Mouse (Mus musculus): ENCODE measurements around the gene 4930558K02Rik. TPM values are rescaled to one million over a fixed set of nuclear protein-coding genes. Genes with fewer than 3 reads are reported as not detected.
A peak's percentile ranks its signal among the peaks of the same experiment; 100 is the strongest.

4930558K02Rik gene
- total and polyA plus RNA-seq, 3 experiments, result not detected

DNA sequence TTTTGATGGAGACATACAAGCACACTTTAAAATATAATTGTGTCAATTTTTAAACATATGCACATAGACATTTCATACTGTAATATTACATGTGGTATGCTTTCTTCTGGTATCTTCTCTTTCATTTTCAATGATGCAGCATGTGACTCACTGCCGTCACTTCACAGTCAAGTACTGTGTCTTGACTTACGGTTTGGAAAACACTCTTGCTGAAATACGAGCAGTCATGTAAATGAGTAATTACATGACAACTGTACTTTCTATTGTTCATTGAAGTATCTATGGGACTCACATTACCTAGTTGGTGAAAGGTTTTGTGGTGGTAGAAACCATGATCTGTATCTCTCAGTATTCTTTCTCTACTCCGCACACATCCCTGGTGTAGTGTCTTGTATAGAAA, 72.3 kb downstream of the 4930558K02Rik start:
- H3K27me3 ChIP-seq (replicated peaks), result no peaks in the 10 kb centered on the region
- H3K4me2 ChIP-seq (ENCODE audit: insufficient read depth, low read depth, poor library complexity, severe bottlenecking), result peak overlapping the region; percentile 67; the same call in 1 of the 2 replicates
- peaks cover 14 to 62% of the 10 kb centered on the region in 2 experiments; a peak in 3 of 4 replicates for H3K4me1 ChIP-seq (ENCODE audit: control insufficient read depth in 1 of 2, insufficient read depth in 2 of 2)
- DNase-seq (ENCODE audit: extremely low read depth), result no peak
- peak overlapping the region; percentile 41; the same call in 1 of the 2 replicates for H3K27ac ChIP-seq (ENCODE audit: insufficient read depth, low read depth)
- H3K79me2 ChIP-seq (replicated peaks; ENCODE audit: control insufficient read depth, extremely low read depth, insufficient read depth, poor library complexity, severe bottlenecking), result no peaks in the 10 kb centered on the region
- H3K4me3 ChIP-seq (replicated peaks in 1 of 3; ENCODE audit: low read depth in 2 of 3, low read length in 2 of 3, poor library complexity in 1 of 3), result no peak overlapping the region
- dilution Hi-C loops (cut with MboI; ENCODE audit: extremely low pct_ligation_motif_present, extremely low pct_unique_long_range_greater_than_20kb, low sequenced_read_pairs), result no loop called here
- H3K9me3 ChIP-seq (replicated peaks; ENCODE audit: low read length), result peaks cover 7% of the 10 kb centered on the region
- in situ Hi-C loops (cut with MboI; ENCODE audit: low pct_ligation_motif_present, low pct_unique_long_range_greater_than_20kb, low sequenced_read_pairs), result no loop called here
- TF ChIP-seq USF1 (IDR thresholded peaks at IDR 0.05; ENCODE audit: low read depth, low read length) (peak; percentile 59), IRF4 (IDR thresholded peaks at IDR 0.05; ENCODE audit: low read depth, low read length) (peak; percentile 71), MAX (IDR thresholded peaks at IDR 0.05; ENCODE audit: low read length) (peak; percentile 81), JUND (conservative IDR thresholded peaks at IDR 0.05; ENCODE audit: low read depth, low read length) (peak; percentile 64; the same call in 1 of the 2 replicates), EP300 (IDR thresholded peaks at IDR 0.05; ENCODE audit: low read length) (peak; percentile 20; the same call in 1 of the 2 replicates), MXI1 (IDR thresholded peaks at IDR 0.05; ENCODE audit: low read depth, low read length) (peak; percentile 55; the same call in 1 of the 2 replicates), BHLHE40 (IDR thresholded peaks at IDR 0.05; ENCODE audit: low read depth, low read length) (peak; percentile 79), NELFE (IDR thresholded peaks at IDR 0.05; ENCODE audit: low read depth, low read length) (no peak), RCOR1 (conservative IDR thresholded peaks at IDR 0.05; ENCODE audit: low read depth, low read length) (peak; percentile 40; the same call in 1 of the 2 replicates), MYC (IDR thresholded peaks at IDR 0.05; ENCODE audit: low read depth, low read length) (peak; percentile 71), MAZ (IDR thresholded peaks at IDR 0.05; ENCODE audit: low read depth, low read length) (no peak), SIN3A (IDR thresholded peaks at IDR 0.05; ENCODE audit: low read length) (no peak), HCFC1 (IDR thresholded peaks at IDR 0.05; ENCODE audit: low read depth, low read length) (0 out of 2 replicates have a peak, but pooled peaks have one; percentile 25), PAX5 (IDR thresholded peaks at IDR 0.05; ENCODE audit: low read length) (no peak), TBP (conservative IDR thresholded peaks at IDR 0.05; ENCODE audit: low read depth, low read length) (peak; percentile 85), ZKSCAN1 (IDR thresholded peaks at IDR 0.05; ENCODE audit: borderline replicate concordance, low read depth, low read length) (no peak), MAFK (IDR thresholded peaks at IDR 0.05; ENCODE audit: insufficient replicate concordance, low read length) (peak; percentile 76), USF2 (conservative IDR thresholded peaks at IDR 0.05; ENCODE audit: low read depth, low read length) (peak; percentile 53; the same call in 1 of the 2 replicates), JUN (IDR thresholded peaks at IDR 0.05; ENCODE audit: insufficient read depth, low read depth, low read length) (peak; percentile 27; the same call in 1 of the 2 replicates), GABPA (IDR thresholded peaks at IDR 0.05; ENCODE audit: insufficient replicate concordance, low read depth, low read length) (no peak), ZNF384 (IDR thresholded peaks at IDR 0.05; ENCODE audit: low read depth, low read length) (no peak), ZMIZ1 (IDR thresholded peaks at IDR 0.05; ENCODE audit: low read depth, low read length) (peak; percentile 23; the same call in 1 of the 2 replicates), ETS1 (conservative IDR thresholded peaks at IDR 0.05; ENCODE audit: low read depth, low read length) (peak; percentile 53; the same call in 1 of the 2 replicates), RAD21 (IDR thresholded peaks at IDR 0.05; ENCODE audit: low read depth, low read length) (no peak), TCF12 (IDR thresholded peaks at IDR 0.05; ENCODE audit: low read depth, low read length) (peak; percentile 44; the same call in 1 of the 2 replicates), MEF2A (IDR thresholded peaks at IDR 0.05; ENCODE audit: borderline replicate concordance, low read depth, low read length) (no peak), CHD2 (IDR thresholded peaks at IDR 0.05; ENCODE audit: low read length) (no peak), ZC3H11A (IDR thresholded peaks at IDR 0.05; ENCODE audit: low read depth, low read length) (no peak), E2F4 (IDR thresholded peaks at IDR 0.05; ENCODE audit: insufficient replicate concordance, low read depth, low read length) (no peak), CHD1 (IDR thresholded peaks at IDR 0.05; ENCODE audit: low read depth, low read length) (no peak)
- peak overlapping the region; percentile 48 for H3K9ac ChIP-seq (ENCODE audit: insufficient read depth, low read depth)
- no peaks in the 10 kb centered on the region for H3K36me3 ChIP-seq (replicated peaks in 1 of 2; ENCODE audit: control insufficient read depth in 1 of 2, insufficient read depth in 1 of 2, low read length in 1 of 2)
